Mouse (Mus musculus) heart, embryonic 16.5 days (tissue): ENCODE measurements at regions not wholly inside any gene's neighbourhood (a gene's known extent, or its start where the extent isn't known, plus 50 kb on each side); places are given as distances from the start of the nearest gene placed in this dataset.

Source experiments
- ATAC-seq: fragments of 200-750 bp; cut with Nextera tagmentation; replicated peaks from 2 replicates; pipeline ENCODE4 v1.8.0; 2017; ENCODE audit warnings: moderate number of reproducible peaks; ENCODE audit not compliant: insufficient read depth, low FRiP score; ENCODE audit errors: extremely low read depth
- H3K27ac ChIP-seq: fragments of 300-500 bp; sonication (generic); 2 replicates; pipeline ENCODE4 v1.5.1; 2014; ENCODE audit warnings: mild to moderate bottlenecking, low read length, control low read depth, moderate library complexity
- H3K27me3 ChIP-seq: fragments of 300-500 bp; sonication (generic); 2 replicates; pipeline ENCODE4 v1.6.1; 2014; ENCODE audit warnings: low read length, mixed read lengths; ENCODE audit not compliant: control insufficient read depth, insufficient read depth
- H3K36me3 ChIP-seq: fragments of 300-500 bp; sonication (generic); 2 replicates; pipeline ENCODE4 v1.6.1; 2014; ENCODE audit not compliant: control insufficient read depth, insufficient read depth
- H3K4me1 ChIP-seq: fragments of 300-500 bp; sonication (generic); 2 replicates; pipeline ENCODE4 v1.6.1; 2014; ENCODE audit warnings: low read length, mixed read lengths; ENCODE audit not compliant: control insufficient read depth, insufficient read depth
- H3K4me2 ChIP-seq: fragments of 300-500 bp; sonication (generic); 2 replicates; pipeline ENCODE4 v1.6.1; 2014; ENCODE audit warnings: low read depth, mild to moderate bottlenecking, control low read depth, low read length
- H3K4me3 ChIP-seq: fragments of 300-500 bp; sonication (generic); 2 replicates; pipeline ENCODE4 v1.5.1; 2014; ENCODE audit warnings: mild to moderate bottlenecking, control low read depth, low read length
- H3K9ac ChIP-seq: fragments of 300-500 bp; sonication (generic); 2 replicates; pipeline ENCODE4 v1.6.1; 2014; ENCODE audit warnings: low read length, control low read depth
- H3K9me3 ChIP-seq: fragments of 300-500 bp; sonication (generic); replicated peaks from 2 replicates; pipeline ENCODE4 v1.6.1; 2016; ENCODE audit warnings: low read length; ENCODE audit not compliant: control insufficient read depth
- WGBS: fragments of 180-500 bp; shearing (Covaris S2); extraction: QIAGEN DNeasy Blood & Tissue Kit; methylation state at CpG from one replicate; pipeline ENCODE4 v1.1.7; 2014; 5-methylcytosine and 5-hydroxymethylcytosine counted together

GRCm38 (mm10) chr13:103476328-103476727, 142.0 kb upstream of the Mast4 start:
- Histone ChIP-seq H3K9me3 (no peaks in the 10 kb centered on the region), H3K4me1 (0 out of 2 replicates have a peak, but pooled peaks cover 3% of the 10 kb centered on the region), H3K36me3 (no peaks in the 10 kb centered on the region), H3K27ac (no peak overlapping the region), H3K4me3 (no peak overlapping the region), H3K9ac (no peak overlapping the region), H3K27me3 (no peaks in the 10 kb centered on the region), H3K4me2 (no peak overlapping the region)
- 74% methylated on average over 6 of the region's 6 CpGs for WGBS
- ATAC-seq = no peak

- H3K4me1 ChIP-seq = no peaks in the 10 kb centered on the region
- no peak overlapping the region for H3K4me3 ChIP-seq
- WGBS = 57% methylated on average over 6 of the region's 6 CpGs
- H3K27me3 ChIP-seq = no peaks in the 10 kb centered on the region
- no peak overlapping the region for H3K27ac ChIP-seq
- H3K36me3 ChIP-seq = no peaks in the 10 kb centered on the region
- no peak for ATAC-seq
- H3K9ac ChIP-seq = no peak overlapping the region
- H3K9me3 ChIP-seq = no peaks in the 10 kb centered on the region
- no peak overlapping the region for H3K4me2 ChIP-seq
Observed at GRCm38 (mm10) chr13:103472216-103472615, 137.9 kb upstream of the Mast4 start.

GRCm38 (mm10) chr13:103470141-103470540, 135.8 kb upstream of the Mast4 start:
- H3K4me3 ChIP-seq = no peak overlapping the region
- H3K36me3 ChIP-seq = no peaks in the 10 kb centered on the region
- H3K4me2 ChIP-seq = no peak overlapping the region
- H3K4me1 ChIP-seq = no peaks in the 10 kb centered on the region
- no peak for ATAC-seq
- H3K9ac ChIP-seq = no peak overlapping the region
- H3K9me3 ChIP-seq = no peaks in the 10 kb centered on the region
- 82% methylated on average over 6 of the region's 6 CpGs for WGBS
- no peak overlapping the region for H3K27ac ChIP-seq
- H3K27me3 ChIP-seq = no peaks in the 10 kb centered on the region

- Histone ChIP-seq H3K9ac (no peak overlapping the region), H3K4me2 (no peak overlapping the region), H3K4me1 (no peaks in the 10 kb centered on the region), H3K27me3 (no peaks in the 10 kb centered on the region), H3K27ac (no peak overlapping the region), H3K9me3 (no peaks in the 10 kb centered on the region), H3K4me3 (no peak overlapping the region), H3K36me3 (no peaks in the 10 kb centered on the region)
- ATAC-seq = no peak
- 76% methylated on average over 4 of the region's 4 CpGs for WGBS
Observed at GRCm38 (mm10) chr13:103460499-103460898, 126.2 kb upstream of the Mast4 start.

GRCm38 (mm10) chr13:103459486-103460147, 125.3 kb upstream of the Mast4 start:
- no peaks in the 10 kb centered on the region for H3K27me3 ChIP-seq
- no peak overlapping the region for H3K27ac ChIP-seq
- H3K9me3 ChIP-seq = no peaks in the 10 kb centered on the region
- no peak overlapping the region for H3K4me2 ChIP-seq
- H3K4me3 ChIP-seq = no peak overlapping the region
- ATAC-seq = no peak
- no peaks in the 10 kb centered on the region for H3K4me1 ChIP-seq
- H3K9ac ChIP-seq = no peak overlapping the region
- no peaks in the 10 kb centered on the region for H3K36me3 ChIP-seq
- WGBS = 83% methylated on average over 13 of the region's 13 CpGs

- Histone ChIP-seq H3K4me1 (no peaks in the 10 kb centered on the region), H3K4me3 (no peak overlapping the region), H3K4me2 (no peak overlapping the region), H3K9ac (no peak overlapping the region), H3K27ac (no peak overlapping the region), H3K9me3 (no peaks in the 10 kb centered on the region), H3K36me3 (no peaks in the 10 kb centered on the region), H3K27me3 (no peaks in the 10 kb centered on the region)
- 68% methylated on average over 4 of the region's 4 CpGs for WGBS
- ATAC-seq = no peak
Observed at GRCm38 (mm10) chr13:103452837-103453236, 118.5 kb upstream of the Mast4 start.

- no peak overlapping the region for H3K4me2 ChIP-seq
- no peak for ATAC-seq
Observed at GRCm38 (mm10) chr13:103430589-103430988, 96.3 kb upstream of the Mast4 start.

GRCm38 (mm10) chr13:103424011-103424410, 89.7 kb upstream of the Mast4 start:
- Histone ChIP-seq H3K27me3 (no peaks in the 10 kb centered on the region), H3K36me3 (no peaks in the 10 kb centered on the region), H3K4me1 (no peaks in the 10 kb centered on the region), H3K9ac (no peak overlapping the region), H3K4me2 (no peak overlapping the region), H3K4me3 (no peak overlapping the region), H3K27ac (no peak overlapping the region), H3K9me3 (0 out of 2 replicates have a peak, but pooled peaks cover under 1% of the 10 kb centered on the region)
- ATAC-seq = no peak
- WGBS = 85% methylated on average over 7 of the region's 7 CpGs

More at GRCm38 (mm10) chr13:103430589-103430988, 96.3 kb upstream of the Mast4 start:
- Histone ChIP-seq H3K27me3 (no peaks in the 10 kb centered on the region), H3K4me1 (no peaks in the 10 kb centered on the region), H3K9ac (no peak overlapping the region), H3K36me3 (no peaks in the 10 kb centered on the region), H3K4me3 (no peak overlapping the region), H3K9me3 (no peaks in the 10 kb centered on the region), H3K27ac (no peak overlapping the region)
- 75% methylated on average over 3 of the region's 3 CpGs for WGBS

GRCm38 (mm10) chr13:103423417-103423816, 89.1 kb upstream of the Mast4 start:
- no peak overlapping the region for H3K4me2 ChIP-seq
- H3K4me3 ChIP-seq = no peak overlapping the region
- WGBS = 82% methylated on average over 8 of the region's 8 CpGs
- H3K9me3 ChIP-seq = 0 out of 2 replicates have a peak, but pooled peaks cover 3% of the 10 kb centered on the region
- no peak for ATAC-seq
- H3K27me3 ChIP-seq = no peaks in the 10 kb centered on the region
- no peaks in the 10 kb centered on the region for H3K36me3 ChIP-seq
- H3K9ac ChIP-seq = no peak overlapping the region
- no peak overlapping the region for H3K27ac ChIP-seq
- H3K4me1 ChIP-seq = no peaks in the 10 kb centered on the region
